In genomic region chr11:60933178-60933930, GRCm38 (mm10) we compare ENCODE assay signal across 8 mouse cellular contexts. TPM values are rescaled to one million over a fixed set of nuclear protein-coding genes. Genes with fewer than 3 reads are reported as not detected.
DNase-seq lines count a peak whose midpoint lies in the region; ATAC-seq and TF ChIP-seq lines count a peak whose summit lies in the region.

No protein-coding gene starts in this region.

- TF ChIP-seq CTCF in C2C12 (IDR thresholded peaks at IDR 0.05; ENCODE audit: control insufficient read depth, insufficient read depth, insufficient read length) = no peak

- H3K4me2 ChIP-seq in kidney, embryonic 14.5 days (replicated peaks; ENCODE audit: low read depth, low read length) = peak overlapping the region; percentile 84

- peaks cover 38% of the 10 kb centered on the region for H3K36me3 ChIP-seq in C2C12 (ENCODE audit: control insufficient read depth, insufficient read depth)
- peaks cover 7% of the 10 kb centered on the region; the same call in 1 of the 2 replicates for H3K36me3 ChIP-seq in kidney, embryonic 14.5 days (ENCODE audit: control insufficient read depth, insufficient read depth, low read length)

- peaks cover 51% of the 10 kb centered on the region for H3K4me1 ChIP-seq in kidney, embryonic 14.5 days (ENCODE audit: control insufficient read depth, insufficient read depth, low read length)

- DNase-seq in adrenal gland, adult 2 months = peak; percentile 89
- DNase-seq in heart, adult 8-10 months (ENCODE audit: low spot score) = peak; percentile 48
- DNase-seq in lung, postnatal 25 days (ENCODE audit: low spot score) = peak; percentile 88
- no peak for DNase-seq in right cerebral cortex, postnatal 25 days
- DNase-seq in thymus, postnatal 14 days = no peak
- no peak for DNase-seq in embryo, embryonic 10.5 days (ENCODE audit: low spot score)

- H3ac ChIP-seq in C2C12 (ENCODE audit: control insufficient read depth, insufficient read length, low read depth) = peak overlapping the region; percentile 25

- H3K9ac ChIP-seq in kidney, embryonic 14.5 days (ENCODE audit: low read depth, low read length) = peak overlapping the region; percentile 86

- no peaks in the 10 kb centered on the region for H3K27me3 ChIP-seq in C2C12 (ENCODE audit: control insufficient read depth, insufficient read depth, insufficient read length)
- no peaks in the 10 kb centered on the region for H3K27me3 ChIP-seq in kidney, embryonic 14.5 days (ENCODE audit: control insufficient read depth, insufficient read depth, low read length)

- ATAC-seq in kidney, embryonic 14.5 days (ENCODE audit: low FRiP score, low TSS enrichment) = no peak

- H3K27ac ChIP-seq in kidney, embryonic 14.5 days (ENCODE audit: low read depth, low read length) = 0 out of 2 replicates have a peak overlapping the region, but pooled peaks have one; percentile 6

- WGBS in kidney, embryonic 14.5 days = 59% methylated on average over 10 of the region's 10 CpGs

- H3K79me2 ChIP-seq in C2C12 (ENCODE audit: control insufficient read depth, insufficient read depth) = peaks cover 98% of the 10 kb centered on the region

- H3K9me3 ChIP-seq in kidney, embryonic 14.5 days (ENCODE audit: control insufficient read depth, low read length) = no peaks in the 10 kb centered on the region

- H3K4me3 ChIP-seq in C2C12 (ENCODE audit: insufficient read depth, poor library complexity, severe bottlenecking) = peak overlapping the region; percentile 87
- H3K4me3 ChIP-seq in kidney, embryonic 14.5 days (ENCODE audit: low read length) = peak overlapping the region; percentile 91

- peaks cover 71% of the 10 kb centered on the region for H3K79me3 ChIP-seq in C2C12 (ENCODE audit: low read depth)

TF ChIP-seq in C2C12, 6 proteins besides CTCF, POLR2A, EP300 and RAD21:
- TF ChIP-seq CEBPB (IDR thresholded peaks at IDR 0.05; ENCODE audit: low read depth) (peak; percentile 97), MYOD1 (IDR thresholded peaks at IDR 0.05; ENCODE audit: control insufficient read depth, insufficient read length, low read depth) (peak; percentile 20), MYOG (IDR thresholded peaks at IDR 0.05; ENCODE audit: control insufficient read depth, extremely low read depth, insufficient read length) (no peak), USF1 (IDR thresholded peaks at IDR 0.05; ENCODE audit: low read depth) (no peak), MAX (IDR thresholded peaks at IDR 0.05) (peak; percentile 95)

RNA-seq across cellular contexts. Expression of gene Map2k3, which starts 1.5 kb away (rescaled TPM):
- 183 TPM for polyA plus RNA-seq in C2C12 (2012; fragmentation: generic; extraction: Trizol)
- 100 to 1,000 TPM in 1 of 2 experiments, 10 to 100 TPM in 1; 91.3 to 101 TPM for total RNA-seq in adrenal gland, adult 2 months (2021)
- 110 and 145 TPM in 2 replicates for polyA plus RNA-seq in adrenal gland, adult 2 months (2012; rRNA removed)
- total RNA-seq in heart, adult 8-10 months (2022) = 10 to 100 TPM; 74.6 to 80.8 (median 77.0) TPM
- 69.0 and 106 TPM in 2 replicates for polyA plus RNA-seq in kidney, embryonic 14.5 days (2014; fragmentation: Nextera tagmentation; extraction: Ambion mirVana)

RNA-seq across cellular contexts. Expression of gene Natd1, which starts 18.8 kb away (rescaled TPM):
- 8.4 TPM for polyA plus RNA-seq in C2C12 (2012; fragmentation: generic; extraction: Trizol)
- 10 to 100 TPM; 17.7 to 20.1 TPM for total RNA-seq in adrenal gland, adult 2 months (2021)
- polyA plus RNA-seq in adrenal gland, adult 2 months (2012; rRNA removed) = 38.3 and 40.9 TPM in 2 replicates
- 10 to 100 TPM in 2 of 4 experiments, 1 to 10 TPM in 2; 8.6 to 15.0 (median 11.0) TPM for total RNA-seq in heart, adult 8-10 months (2022)
- polyA plus RNA-seq in kidney, embryonic 14.5 days (2014; fragmentation: Nextera tagmentation; extraction: Ambion mirVana) = 15.7 and 25.0 TPM in 2 replicates

RNA-seq across cellular contexts. Expression of gene Tmem11, which starts 54.3 kb away (rescaled TPM):
- polyA plus RNA-seq in C2C12 (2012; fragmentation: generic; extraction: Trizol) = 61.5 TPM
- total RNA-seq in adrenal gland, adult 2 months (2021) = 10 to 100 TPM; 37.0 to 62.2 TPM
- polyA plus RNA-seq in adrenal gland, adult 2 months (2012; rRNA removed) = 74.9 and 88.3 TPM in 2 replicates
- total RNA-seq in heart, adult 8-10 months (2022) = 10 to 100 TPM; 29.8 to 35.3 (median 31.1) TPM
- 72.8 and 72.9 TPM in 2 replicates for polyA plus RNA-seq in kidney, embryonic 14.5 days (2014; fragmentation: Nextera tagmentation; extraction: Ambion mirVana)

Comparison
In these comparisons a context has a peak if more than half of its experiments do, and no peak if none do; other contexts are left out.
1. DNase-seq: peak in adrenal gland, adult 2 months (single experiment), heart, adult 8-10 months (single experiment) and lung, postnatal 25 days (single experiment); none in right cerebral cortex, postnatal 25 days (single experiment), thymus, postnatal 14 days (single experiment) and embryo, embryonic 10.5 days (single experiment).